Mouse (Mus musculus) embryonic facial prominence, embryonic 11.5 days (tissue): ENCODE measurements at regions not wholly inside any gene's neighbourhood (a gene's known extent, or its start where the extent isn't known, plus 50 kb on each side); places are given as distances from the start of the nearest gene placed in this dataset.

Source experiments
- ATAC-seq: fragments of 200-750 bp; cut with Nextera tagmentation; replicated peaks from 2 replicates; pipeline ENCODE4 v1.8.0; 2017; ENCODE audit warnings: low read depth; ENCODE audit not compliant: insufficient number of reproducible peaks, low FRiP score, low TSS enrichment
- DNase-seq: peaks from one replicate; pipeline ENCODE4 v3.0.0-alpha.2; 2015; ENCODE audit warnings: low spot score
- H3K27ac ChIP-seq: fragments of 300-500 bp; sonication (generic); replicated peaks from 2 replicates; pipeline ENCODE4 v1.5.1; 2014; ENCODE audit warnings: mild to moderate bottlenecking, low read depth, low read length, control low read depth
- H3K27me3 ChIP-seq: fragments of 300-500 bp; sonication (generic); 2 replicates; pipeline ENCODE4 v1.6.1; 2014; ENCODE audit warnings: mild to moderate bottlenecking, low read length, moderate library complexity, mixed read lengths; ENCODE audit not compliant: control insufficient read depth, insufficient read depth
- H3K36me3 ChIP-seq: fragments of 300-500 bp; sonication (generic); replicated peaks from 2 replicates; pipeline ENCODE4 v1.6.1; 2014; ENCODE audit warnings: low read depth, mild to moderate bottlenecking, low read length, moderate library complexity, mixed read lengths; ENCODE audit not compliant: control insufficient read depth, insufficient read depth
- H3K4me1 ChIP-seq: fragments of 300-500 bp; sonication (generic); 2 replicates; pipeline ENCODE4 v1.6.1; 2014; ENCODE audit warnings: low read length, mixed read lengths; ENCODE audit not compliant: control insufficient read depth, insufficient read depth
- H3K4me2 ChIP-seq: fragments of 300-500 bp; sonication (generic); 2 replicates; pipeline ENCODE4 v1.6.1; 2014; ENCODE audit warnings: low read depth, mild to moderate bottlenecking, control low read depth, low read length, moderate library complexity
- H3K4me3 ChIP-seq: fragments of 300-500 bp; sonication (generic); 2 replicates; pipeline ENCODE4 v1.5.1; 2014; ENCODE audit warnings: low read depth, low read length, control low read depth
- H3K9ac ChIP-seq: fragments of 300-500 bp; sonication (generic); replicated peaks from 2 replicates; pipeline ENCODE4 v1.6.1; 2014; ENCODE audit warnings: mild to moderate bottlenecking, control low read depth, low read length
- H3K9me3 ChIP-seq: fragments of 300-500 bp; sonication (generic); replicated peaks from 2 replicates; pipeline ENCODE4 v1.6.1; 2016; ENCODE audit warnings: mild to moderate bottlenecking, low read length, inconsistent platforms, mixed read lengths; ENCODE audit not compliant: control insufficient read depth
- WGBS: fragments of 180-500 bp; shearing (Covaris S2); extraction: QIAGEN DNeasy Blood & Tissue Kit; methylation state at CpG from one replicate; pipeline ENCODE4 v1.1.7; 2014; 5-methylcytosine and 5-hydroxymethylcytosine counted together

DNA sequence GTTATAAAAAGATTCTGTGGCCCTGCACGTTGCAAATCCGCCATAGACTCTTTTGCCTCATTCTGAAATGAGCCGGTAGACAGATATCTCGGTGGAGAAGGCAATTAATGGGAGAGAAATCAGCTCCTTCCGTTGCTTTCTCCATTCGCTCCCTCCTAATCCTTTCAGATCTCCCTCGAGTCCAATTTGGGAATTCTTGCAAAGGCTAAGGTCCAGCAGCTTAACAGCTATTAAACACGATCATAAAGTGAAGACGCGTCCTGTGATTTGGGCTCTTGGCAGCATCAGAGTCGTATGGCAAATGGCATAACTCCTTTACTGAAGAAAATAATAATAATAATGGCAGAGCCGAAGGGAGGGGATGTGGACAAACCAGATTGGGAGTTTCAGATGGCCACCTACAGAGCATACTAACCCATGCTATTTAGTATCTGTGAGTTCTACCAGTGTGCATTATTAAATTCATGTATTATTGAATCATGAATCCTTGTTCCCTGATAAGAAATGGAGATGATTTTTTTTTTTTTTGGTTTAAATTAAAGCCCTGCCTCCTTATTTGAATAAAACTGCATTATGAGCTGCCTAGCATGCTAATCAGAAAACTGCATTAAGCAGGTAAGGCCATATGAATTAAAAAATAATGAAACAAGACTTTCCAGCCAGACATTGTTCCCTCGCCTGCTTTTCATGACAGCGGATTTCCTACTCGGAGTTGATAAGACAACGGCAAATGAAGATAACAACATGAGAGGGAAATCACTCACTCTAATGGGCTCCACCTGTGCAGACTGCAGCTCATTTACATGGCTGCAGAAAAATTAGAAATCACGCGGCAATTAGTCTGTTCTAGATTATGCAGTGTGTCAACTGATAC, 246.2 kb upstream of the Meis1 start:
- Histone ChIP-seq H3K4me3 (no peak overlapping the region), H3K4me2 (no peak overlapping the region), H3K27ac (no peak overlapping the region), H3K4me1 (no peaks in the 10 kb centered on the region), H3K9me3 (no peaks in the 10 kb centered on the region), H3K36me3 (no peaks in the 10 kb centered on the region), H3K27me3 (no peaks in the 10 kb centered on the region), H3K9ac (no peak overlapping the region)
- ATAC-seq (no peak), DNase-seq (no peak)
- WGBS = 53% methylated on average over 18 of the region's 18 CpGs

GRCm38 (mm10) chr11:19265672-19265972, 246.8 kb upstream of the Meis1 start:
- no peak overlapping the region for H3K4me3 ChIP-seq
- no peaks in the 10 kb centered on the region for H3K36me3 ChIP-seq
- H3K4me2 ChIP-seq = no peak overlapping the region
- peak; percentile 64 for DNase-seq
- no peaks in the 10 kb centered on the region for H3K27me3 ChIP-seq
- H3K4me1 ChIP-seq = no peaks in the 10 kb centered on the region
- no peak overlapping the region for H3K27ac ChIP-seq
- 32% methylated on average over 3 of the region's 3 CpGs for WGBS
- H3K9ac ChIP-seq = no peak overlapping the region
- no peaks in the 10 kb centered on the region for H3K9me3 ChIP-seq
- ATAC-seq = no peak

- ATAC-seq (no peak), DNase-seq (no peak)
- H3K4me2 ChIP-seq = no peak overlapping the region
- no peaks in the 10 kb centered on the region for H3K27me3 ChIP-seq
- no peak overlapping the region for H3K9ac ChIP-seq
- no peak overlapping the region for H3K4me3 ChIP-seq
- H3K36me3 ChIP-seq = no peaks in the 10 kb centered on the region
- no peaks in the 10 kb centered on the region for H3K9me3 ChIP-seq
- no peaks in the 10 kb centered on the region for H3K4me1 ChIP-seq
- 90% methylated on average over 6 of the region's 6 CpGs for WGBS
- H3K27ac ChIP-seq = no peak overlapping the region
Measured at GRCm38 (mm10) chr11:19290971-19291370, 272.2 kb upstream of the Meis1 start.

DNA sequence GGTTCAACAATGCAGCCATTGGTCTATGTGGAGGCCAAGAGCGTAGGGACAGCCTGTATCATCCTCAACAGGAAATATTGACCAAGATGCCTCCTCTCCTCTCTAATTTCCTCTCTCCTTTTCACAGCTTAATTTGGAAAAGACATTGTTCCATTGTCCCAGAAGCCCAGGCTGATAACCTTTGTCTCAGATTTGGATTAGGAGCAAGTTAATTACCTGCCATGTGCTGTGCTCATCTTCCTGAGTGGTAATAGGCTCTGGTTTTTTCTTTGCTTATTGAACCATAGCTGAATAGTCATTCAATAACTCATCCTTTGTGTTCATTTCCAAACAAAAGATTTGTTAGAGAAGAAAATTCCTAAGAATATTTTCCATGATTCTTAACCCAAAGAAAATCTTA, 280.6 kb upstream of the Meis1 start:
- Histone ChIP-seq H3K36me3 (no peaks in the 10 kb centered on the region), H3K27me3 (no peaks in the 10 kb centered on the region), H3K4me3 (no peak overlapping the region), H3K4me1 (no peaks in the 10 kb centered on the region), H3K9ac (no peak overlapping the region), H3K27ac (no peak overlapping the region), H3K4me2 (no peak overlapping the region), H3K9me3 (no peaks in the 10 kb centered on the region)
- 90% methylated on average over 1 of the region's 1 CpGs for WGBS
- ATAC-seq = no peak
- DNase-seq = no peak

DNA sequence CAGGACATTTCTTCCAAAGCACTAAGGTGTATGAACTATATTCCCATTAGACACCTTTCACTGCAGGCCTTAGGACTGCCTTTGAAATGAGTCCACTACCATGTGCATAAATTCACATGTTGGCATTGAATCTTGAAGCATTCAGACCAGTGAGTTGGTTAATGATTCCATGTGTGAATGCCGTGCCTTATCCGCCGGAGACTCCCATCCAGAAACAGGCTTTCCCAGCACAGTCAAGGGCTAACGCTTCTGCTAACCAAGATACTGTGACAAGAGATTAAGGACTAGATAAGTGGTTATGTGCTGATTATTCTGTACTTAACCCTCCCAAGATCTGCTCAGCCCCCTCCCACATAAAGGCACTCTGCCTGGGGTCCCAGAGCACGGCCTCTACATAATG, 287.9 kb upstream of the Meis1 start:
- no peak for ATAC-seq

DNA sequence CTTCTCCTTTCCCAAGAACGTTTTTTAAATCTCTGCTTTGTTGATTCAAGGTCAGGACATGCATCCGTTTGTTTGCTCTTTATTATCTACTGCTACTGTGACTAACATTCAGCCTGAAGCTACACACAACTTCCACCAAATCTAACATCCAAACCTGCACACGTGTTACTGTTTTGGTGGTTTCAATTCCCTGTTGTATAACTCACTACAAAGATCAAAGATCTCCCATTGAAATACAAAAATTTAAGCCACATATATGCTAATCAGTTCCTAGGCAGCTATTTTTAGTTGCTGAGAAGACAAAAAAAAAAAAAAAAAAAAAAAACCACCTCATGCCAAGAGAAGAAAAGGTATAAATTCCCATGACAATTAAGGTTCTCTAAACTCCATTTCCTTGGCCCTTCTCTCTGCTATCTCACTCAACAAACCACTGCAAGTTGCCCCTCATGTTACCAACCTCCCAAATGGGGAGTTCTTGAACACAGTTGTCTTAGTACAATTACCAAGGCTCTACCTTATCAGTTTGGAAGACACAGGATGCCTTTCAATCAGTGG, 312.0 kb upstream of the Meis1 start:
- 50% methylated on average over 2 of the region's 3 CpGs for WGBS
- Histone ChIP-seq H3K36me3 (no peaks in the 10 kb centered on the region), H3K4me3 (no peak overlapping the region), H3K9ac (no peak overlapping the region), H3K9me3 (no peaks in the 10 kb centered on the region), H3K4me1 (no peaks in the 10 kb centered on the region), H3K27ac (no peak overlapping the region), H3K4me2 (no peak overlapping the region), H3K27me3 (no peaks in the 10 kb centered on the region)
- DNase-seq (no peak), ATAC-seq (no peak)

More for the DNA sequence above, 287.9 kb upstream of the Meis1 start:
- Histone ChIP-seq H3K27me3 (no peaks in the 10 kb centered on the region), H3K36me3 (no peaks in the 10 kb centered on the region), H3K27ac (no peak overlapping the region), H3K9me3 (no peaks in the 10 kb centered on the region), H3K4me2 (no peak overlapping the region), H3K4me1 (no peaks in the 10 kb centered on the region), H3K9ac (no peak overlapping the region), H3K4me3 (no peak overlapping the region)
- 91% methylated on average over 5 of the region's 5 CpGs for WGBS
- no peak for DNase-seq

DNA sequence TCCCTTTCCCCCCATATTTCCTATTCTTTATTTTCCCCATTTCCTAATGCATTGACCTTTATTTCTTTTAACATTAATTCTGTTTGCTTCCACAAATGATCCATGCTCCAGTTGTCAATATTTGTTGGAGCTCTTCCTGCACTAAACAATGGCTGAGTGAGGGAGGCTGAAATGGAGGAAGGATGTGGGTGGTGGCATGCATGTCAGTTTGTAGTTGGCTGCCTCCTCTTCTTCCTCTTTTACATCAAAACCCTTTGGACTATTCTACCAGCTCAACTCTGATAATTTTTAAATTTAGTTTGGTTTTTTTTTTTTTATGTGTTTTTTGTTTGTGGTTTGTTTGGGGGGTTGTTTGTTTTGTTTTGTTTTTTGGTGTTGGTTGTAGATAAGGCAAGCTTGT, 313.5 kb upstream of the Meis1 start:
- H3K9me3 ChIP-seq = no peaks in the 10 kb centered on the region
- H3K4me1 ChIP-seq = no peaks in the 10 kb centered on the region
- no peak overlapping the region for H3K4me3 ChIP-seq
- no peaks in the 10 kb centered on the region for H3K36me3 ChIP-seq
- no peak overlapping the region for H3K4me2 ChIP-seq
- no peak overlapping the region for H3K9ac ChIP-seq
- H3K27ac ChIP-seq = no peak overlapping the region
- ATAC-seq (no peak), DNase-seq (no peak)
- no peaks in the 10 kb centered on the region for H3K27me3 ChIP-seq

GRCm38 (mm10) chr11:19332727-19333126, 313.9 kb upstream of the Meis1 start:
- H3K4me1 ChIP-seq = no peaks in the 10 kb centered on the region
- 52% methylated on average over 1 of the region's 1 CpGs for WGBS
- H3K27me3 ChIP-seq = no peaks in the 10 kb centered on the region
- H3K36me3 ChIP-seq = no peaks in the 10 kb centered on the region
- H3K9me3 ChIP-seq = no peaks in the 10 kb centered on the region
- no peak overlapping the region for H3K4me3 ChIP-seq
- DNase-seq = no peak
- no peak overlapping the region for H3K27ac ChIP-seq
- H3K4me2 ChIP-seq = no peak overlapping the region
- ATAC-seq = no peak
- no peak overlapping the region for H3K9ac ChIP-seq
